In the genomic region with DNA sequence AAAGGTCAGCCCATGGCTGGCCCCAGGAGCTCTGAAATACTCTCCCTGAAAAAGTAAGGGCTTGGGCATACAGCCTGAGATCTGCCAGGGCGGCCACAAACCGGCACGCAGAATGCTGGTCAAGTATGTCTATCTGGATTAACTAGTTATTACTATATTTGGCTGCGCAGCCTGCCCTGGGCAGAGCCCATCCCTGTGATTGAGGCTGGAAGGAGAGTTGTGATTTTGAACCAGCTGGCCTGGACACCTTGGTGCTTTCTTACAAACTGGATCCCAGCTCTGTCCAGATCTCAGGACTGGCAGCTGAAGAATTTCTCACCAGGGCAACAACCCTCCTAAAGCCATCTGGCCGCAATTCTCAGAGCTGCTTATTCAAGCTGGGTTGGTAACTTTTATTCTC, we compare ENCODE assay signal across 21 mouse cellular contexts. TPM values are rescaled to one million over a fixed set of nuclear protein-coding genes. Genes with fewer than 3 reads are reported as not detected.
DNase-seq lines count a peak whose midpoint lies in the region; ATAC-seq and TF ChIP-seq lines count a peak whose summit lies in the region.
"Had no signal": no experiment of that assay in that cellular context is flagged by ENCODE, and none has a peak within 500 bp of the region (broad histone marks: within the 10 kb centered on the region; RNA-seq: fewer than 3 reads in every experiment).

No protein-coding gene starts in this region.

- TF ChIP-seq POLR2A in brain, embryonic 14.5 days (IDR thresholded peaks at IDR 0.05; ENCODE audit: borderline replicate concordance, extremely low read depth, insufficient read depth, insufficient read length, poor library complexity, severe bottlenecking), result no peak

- H3K4me1 ChIP-seq in heart, embryonic 13.5 days, result peaks cover 12% of the 10 kb centered on the region
- H3K4me1 ChIP-seq in heart, postnatal 0 days (ENCODE audit: control insufficient read depth, insufficient read depth), result peaks cover 7% of the 10 kb centered on the region

- H3K4me2 ChIP-seq in heart, embryonic 13.5 days, result no peak overlapping the region
- no peak overlapping the region for H3K4me2 ChIP-seq in heart, postnatal 0 days (ENCODE audit: low read depth, low read length)
- H3K4me2 ChIP-seq: limb, embryonic 13.5 days; midbrain, embryonic 13.5 days; stomach, embryonic 15.5 days had no signal

- no peaks in the 10 kb centered on the region for H3K36me3 ChIP-seq in heart, embryonic 13.5 days
- no peaks in the 10 kb centered on the region for H3K36me3 ChIP-seq in heart, postnatal 0 days (replicated peaks; ENCODE audit: control insufficient read depth, insufficient read depth, low read length)
- H3K36me3 ChIP-seq: limb, embryonic 13.5 days; midbrain, embryonic 13.5 days; stomach, embryonic 15.5 days had no signal

- WGBS in heart, embryonic 13.5 days, result 60% methylated on average over 5 of the region's 5 CpGs
- WGBS in heart, postnatal 0 days, result 53% methylated on average over 5 of the region's 5 CpGs

- no peak for TF ChIP-seq CTCF in brain, embryonic 14.5 days (IDR thresholded peaks at IDR 0.05; ENCODE audit: borderline replicate concordance, extremely low read depth, insufficient read depth, insufficient read length)
- TF ChIP-seq CTCF in heart, postnatal 0 days (IDR thresholded peaks at IDR 0.05; ENCODE audit: low read depth), result no peak

- H3K27me3 ChIP-seq in heart, embryonic 13.5 days (replicated peaks), result no peaks in the 10 kb centered on the region
- H3K27me3 ChIP-seq in heart, postnatal 0 days (ENCODE audit: control insufficient read depth, insufficient read depth, low read length), result no peaks in the 10 kb centered on the region
- H3K27me3 ChIP-seq: limb, embryonic 13.5 days; midbrain, embryonic 13.5 days; stomach, embryonic 15.5 days had no signal

- intact Hi-C loops in heart, postnatal 25 days (cut with DNase I), result no loop called here
- intact Hi-C loops in left cerebral cortex, postnatal 4 days (cut with DNase I), result no loop called here

- no peak overlapping the region for H3K4me3 ChIP-seq in heart, embryonic 13.5 days
- no peak overlapping the region for H3K4me3 ChIP-seq in heart, postnatal 0 days (ENCODE audit: low read depth, low read length)
- H3K4me3 ChIP-seq: limb, embryonic 13.5 days; midbrain, embryonic 13.5 days; stomach, embryonic 15.5 days had no signal

- DNase-seq in cerebellum, postnatal 25 days, result peak; percentile 19 to 28
- DNase-seq in cerebellum, adult 11 months, result no peak
- no peak for DNase-seq in heart, postnatal 25 days (ENCODE audit: low spot score)
- peak; percentile 39 for DNase-seq in brain, embryonic 14.5 days (ENCODE audit: low read depth)
- no peak for DNase-seq in heart, postnatal 0 days (ENCODE audit: low spot score)
- no peak for DNase-seq in left cerebral cortex, postnatal 4 days
- no peak for DNase-seq in frontal cortex, postnatal 10 days (ENCODE audit: low spot score in 2 of 2)
- DNase-seq: adrenal gland, adult 8-10 months; kidney, adult 11 months; kidney, postnatal 4 days; lung, postnatal 4 days; right cerebral cortex, postnatal 4 days; thymus, postnatal 36 days had no signal

- TF ChIP-seq EP300 in heart, postnatal 0 days (IDR thresholded peaks at IDR 0.05; ENCODE audit: low read depth), result no peak

- H3K9me3 ChIP-seq in heart, embryonic 13.5 days, result no peaks in the 10 kb centered on the region
- H3K9me3 ChIP-seq in heart, postnatal 0 days (replicated peaks; ENCODE audit: control insufficient read depth, low read length), result no peaks in the 10 kb centered on the region
- H3K9me3 ChIP-seq: limb, embryonic 13.5 days; midbrain, embryonic 13.5 days; stomach, embryonic 15.5 days had no signal

- ATAC-seq in heart, embryonic 13.5 days (ENCODE audit: extremely low read depth, insufficient number of reproducible peaks, low FRiP score, low TSS enrichment), result no peak
- peak; percentile 57; the same call in 1 of the 2 replicates for ATAC-seq in heart, postnatal 0 days (ENCODE audit: insufficient read depth, low read depth)
- ATAC-seq: midbrain, embryonic 13.5 days had no signal

- H3K27ac ChIP-seq in heart, embryonic 13.5 days (replicated peaks), result 0 out of 2 replicates have a peak overlapping the region, but pooled peaks have one; percentile 25
- peak overlapping the region; percentile 69 for H3K27ac ChIP-seq in heart, postnatal 0 days (ENCODE audit: low read depth)
- H3K27ac ChIP-seq: limb, embryonic 13.5 days; midbrain, embryonic 13.5 days; stomach, embryonic 15.5 days had no signal

- 0 out of 2 replicates have a peak overlapping the region, but pooled peaks have one; percentile 1 for H3K9ac ChIP-seq in heart, embryonic 13.5 days
- H3K9ac ChIP-seq in heart, postnatal 0 days (replicated peaks; ENCODE audit: low read depth, low read length), result no peak overlapping the region; the same call in 1 of the 2 replicates
- H3K9ac ChIP-seq: limb, embryonic 13.5 days; midbrain, embryonic 13.5 days; stomach, embryonic 15.5 days had no signal

RNA-seq across cellular contexts. Expression of a gene that starts 14.3 kb away (rescaled TPM):
- polyA plus RNA-seq in heart, embryonic 13.5 days (2015; fragmentation: Nextera tagmentation; extraction: Ambion mirVana), result 29.5 and 35.0 TPM in 2 replicates
- 10 to 100 TPM; 11.8 to 13.8 TPM for total RNA-seq in heart, postnatal 25 days (2021)
- 69.2 and 132 TPM in 2 replicates for polyA plus RNA-seq in brain, embryonic 14.5 days (2012; rRNA removed)
- total RNA-seq in heart, postnatal 0 days (2014; rRNA removed; ENCODE audit: low replicate concordance), result 17.7 and 26.4 TPM in 2 replicates
- 26.9 and 27.3 TPM in 2 replicates for polyA plus RNA-seq in heart, postnatal 0 days (2015; fragmentation: Nextera tagmentation; extraction: Ambion mirVana)
- 10 to 100 TPM; 51.3 to 52.0 TPM for total RNA-seq in left cerebral cortex, postnatal 4 days (2021)

RNA-seq across cellular contexts. Expression of a gene that starts 14.5 kb away (rescaled TPM):
- polyA plus RNA-seq in heart, embryonic 13.5 days (2015; fragmentation: Nextera tagmentation; extraction: Ambion mirVana), result 11.3 and 11.9 TPM in 2 replicates
- total RNA-seq in heart, postnatal 25 days (2021), result 1 to 10 TPM; 8.2 to 8.3 TPM
- 25.7 and 32.4 TPM in 2 replicates for polyA plus RNA-seq in brain, embryonic 14.5 days (2012; rRNA removed)
- 8.4 and 18.7 TPM in 2 replicates for total RNA-seq in heart, postnatal 0 days (2014; rRNA removed; ENCODE audit: low replicate concordance)
- 8.8 and 9.1 TPM in 2 replicates for polyA plus RNA-seq in heart, postnatal 0 days (2015; fragmentation: Nextera tagmentation; extraction: Ambion mirVana)
- total RNA-seq in left cerebral cortex, postnatal 4 days (2021), result 10 to 100 TPM; 25.0 to 25.1 TPM

RNA-seq across cellular contexts. Expression of a gene that starts 19.8 kb away (rescaled TPM):
- polyA plus RNA-seq in heart, embryonic 13.5 days (2015; fragmentation: Nextera tagmentation; extraction: Ambion mirVana), result 0.37 and 0.44 TPM in 2 replicates
- under 1 TPM in 1 of 2 experiments, not detected in 1; 0.08 TPM for total RNA-seq in heart, postnatal 25 days (2021)
- 0.03 TPM in 2 replicates for polyA plus RNA-seq in brain, embryonic 14.5 days (2012; rRNA removed)
- not detected in 2 replicates for total RNA-seq in heart, postnatal 0 days (2014; rRNA removed; ENCODE audit: low replicate concordance)
- polyA plus RNA-seq in heart, postnatal 0 days (2015; fragmentation: Nextera tagmentation; extraction: Ambion mirVana), result 0.07 and 0.12 TPM in 2 replicates
- total RNA-seq in left cerebral cortex, postnatal 4 days (2021), result not detected
- total RNA-seq: hematopoietic stem cell, adult 5-6 weeks had no signal
- polyA plus RNA-seq: cortical plate, adult 2 months had no signal

RNA-seq across cellular contexts. Expression of a gene that starts 26.6 kb away (rescaled TPM):
- polyA plus RNA-seq in heart, embryonic 13.5 days (2015; fragmentation: Nextera tagmentation; extraction: Ambion mirVana), result 5.3 and 7.9 TPM in 2 replicates
- 1 to 10 TPM; 4.4 to 6.0 TPM for total RNA-seq in heart, postnatal 25 days (2021)
- 5.3 and 6.3 TPM in 2 replicates for polyA plus RNA-seq in brain, embryonic 14.5 days (2012; rRNA removed)
- 1.5 and 12.0 TPM in 2 replicates for total RNA-seq in heart, postnatal 0 days (2014; rRNA removed; ENCODE audit: low replicate concordance)
- polyA plus RNA-seq in heart, postnatal 0 days (2015; fragmentation: Nextera tagmentation; extraction: Ambion mirVana), result 5.6 and 5.7 TPM in 2 replicates
- total RNA-seq in left cerebral cortex, postnatal 4 days (2021), result not detected

RNA-seq across cellular contexts. Expression of a gene that starts 35.6 kb away (rescaled TPM):
- not detected in 2 replicates for polyA plus RNA-seq in heart, embryonic 13.5 days (2015; fragmentation: Nextera tagmentation; extraction: Ambion mirVana)
- not detected for total RNA-seq in heart, postnatal 25 days (2021)
- polyA plus RNA-seq in brain, embryonic 14.5 days (2012; rRNA removed), result not detected in 2 replicates
- total RNA-seq in heart, postnatal 0 days (2014; rRNA removed; ENCODE audit: low replicate concordance), result not detected in 2 replicates
- not detected in 2 replicates for polyA plus RNA-seq in heart, postnatal 0 days (2015; fragmentation: Nextera tagmentation; extraction: Ambion mirVana)
- not detected for total RNA-seq in left cerebral cortex, postnatal 4 days (2021)
- total RNA-seq: adrenal gland, adult 8-10 months; hematopoietic stem cell, adult 5-6 weeks had no signal
- polyA plus RNA-seq: cortical plate, adult 2 months; limb, embryonic 13.5 days; liver, embryonic 16.5 days; midbrain, embryonic 13.5 days; neural tube, embryonic 11.5 days had no signal

Comparison
In these comparisons a context has a peak if more than half of its experiments do, and no peak if none do; other contexts are left out.
1. DNase-seq: peak in cerebellum, postnatal 25 days (2 of 2) and brain, embryonic 14.5 days (single experiment); none in cerebellum, adult 11 months (single experiment), heart, postnatal 25 days (single experiment), heart, postnatal 0 days (single experiment), left cerebral cortex, postnatal 4 days (single experiment) and frontal cortex, postnatal 10 days (0 of 2).